Mouse (Mus musculus): ENCODE measurements around the gene Optn. TPM values are rescaled to one million over a fixed set of nuclear protein-coding genes. Genes with fewer than 3 reads are reported as not detected.

Gene Optn
- polyA plus RNA-seq, 1 experiment from 2014 or later: 13.0 TPM

DNA sequence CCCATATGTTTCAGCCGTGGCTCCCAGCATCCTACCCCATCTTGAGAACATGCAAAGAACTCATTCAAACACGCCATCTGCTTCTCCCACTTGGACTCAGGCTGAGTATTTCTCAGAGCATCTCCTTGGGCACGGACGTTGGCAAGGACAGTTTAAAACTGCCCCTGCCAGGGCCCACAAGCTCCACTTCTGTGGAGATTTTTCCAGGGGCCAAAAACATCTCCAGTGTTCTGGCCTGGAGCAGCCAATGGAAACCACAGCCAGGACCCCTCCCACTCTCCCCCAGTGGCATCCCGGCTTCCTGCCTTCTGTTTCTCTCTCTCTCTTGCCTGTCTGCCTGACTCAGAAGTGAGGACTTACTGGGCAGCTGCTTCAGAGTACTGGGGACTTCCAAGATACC is 88.0 kb downstream of the Optn start, which contains the start of gene Ucma:
Gene Ucma (plus strand): TSS at position 316 of the 400 bp plus-strand sequence.
- H3K4me1 ChIP-seq: peaks cover 9% of the 10 kb centered on the region
- WGBS: 58% methylated on average over 5 of the region's 5 CpGs
- H3K4me2 ChIP-seq: no peak within 1 kb of the TSS
- no peak for ATAC-seq (ENCODE audit: extremely low read depth, insufficient number of reproducible peaks, low FRiP score, low TSS enrichment)
- no peaks in the 10 kb centered on the region for H3K9me3 ChIP-seq
- H3K27me3 ChIP-seq (replicated peaks): no peaks in the 10 kb centered on the region
- no peaks in the 10 kb centered on the region for H3K36me3 ChIP-seq
- no peak within 1 kb of the TSS for H3K9ac ChIP-seq
- H3K27ac ChIP-seq (replicated peaks): no peak within 1 kb of the TSS
- no peak within 1 kb of the TSS for H3K4me3 ChIP-seq

Other genes with a start within 250 kb of the Optn start
- gene Sephs1, start 182.5 kb downstream of the Optn start, polyA plus RNA-seq (2015; fragmentation: Nextera tagmentation; extraction: Ambion mirVana): 44.2 and 45.3 TPM in 2 replicates
- 134 and 148 TPM in 2 replicates for gene Phyh, start 145.0 kb downstream of the Optn start, polyA plus RNA-seq (2015; fragmentation: Nextera tagmentation; extraction: Ambion mirVana)
- gene Ucma, start 87.9 kb downstream of the Optn start, polyA plus RNA-seq (2015; fragmentation: Nextera tagmentation; extraction: Ambion mirVana): not detected in 2 replicates
- 16.6 and 17.3 TPM in 2 replicates for gene Mcm10, start 51.3 kb downstream of the Optn start, polyA plus RNA-seq (2015; fragmentation: Nextera tagmentation; extraction: Ambion mirVana)
- 10.6 and 12.7 TPM in 2 replicates for gene Ccdc3, start 73.7 kb upstream of the Optn start, polyA plus RNA-seq (2015; fragmentation: Nextera tagmentation; extraction: Ambion mirVana)

Data from heart, embryonic 13.5 days (tissue).